Mouse (Mus musculus) mature B cell (primary cell): ENCODE measurements around the gene Ube2l6.
"Not testable (repeated sequence)": the region's sequence is repeated elsewhere in the genome, so short reads cannot be mapped to it uniquely, and the experiment has no call there.

Source experiments
- in situ Hi-C: fragments of 300-500 bp; cut with MboI; formaldehyde crosslinking; loops from 2 replicates; pipeline ENCODE4 v1.14.3; 2019

The Ube2l6 gene

GRCm38 (mm10) chr2:84793154-84793553 is 5.5 kb upstream of the Ube2l6 start:
- in situ Hi-C loops, result no loop called here

GRCm38 (mm10) chr2:84793871-84794270 is 4.8 kb upstream of the Ube2l6 start:
- in situ Hi-C loops, result no loop called here

GRCm38 (mm10) chr2:84797833-84798492 is 665 bp upstream of the Ube2l6 start:
- in situ Hi-C loops, result no loop called here

GRCm38 (mm10) chr2:84799041-84799561 is 473 bp downstream of the Ube2l6 start:
- in situ Hi-C loops, result no loop called here

GRCm38 (mm10) chr2:84800304-84800703 is 1.7 kb downstream of the Ube2l6 start:
- in situ Hi-C loops, result no loop called here

GRCm38 (mm10) chr2:84801223-84801622 is 2.6 kb downstream of the Ube2l6 start:
- in situ Hi-C loops, result not testable (repeated sequence)

- in situ Hi-C loops, result no loop called here
Observed at GRCm38 (mm10) chr2:84803963-84804362, 5.3 kb downstream of the Ube2l6 start.

- in situ Hi-C loops, result no loop called here
Observed at GRCm38 (mm10) chr2:84806546-84806945, 7.9 kb downstream of the Ube2l6 start.

GRCm38 (mm10) chr2:84809330-84809729 is 10.7 kb downstream of the Ube2l6 start:
- in situ Hi-C loops, result no loop called here

- in situ Hi-C loops, result no loop called here
Observed at GRCm38 (mm10) chr2:84810526-84810885, 11.9 kb downstream of the Ube2l6 start.

GRCm38 (mm10) chr2:84810886-84811577 is 12.4 kb downstream of the Ube2l6 start:
- in situ Hi-C loops, result no loop called here

GRCm38 (mm10) chr2:84811880-84812279 is 13.3 kb downstream of the Ube2l6 start:
- in situ Hi-C loops, result no loop called here

GRCm38 (mm10) chr2:84812676-84813075 is 14.0 kb downstream of the Ube2l6 start:
- in situ Hi-C loops, result no loop called here

GRCm38 (mm10) chr2:84819861-84820260 is 21.2 kb downstream of the Ube2l6 start:
- in situ Hi-C loops, result no loop called here

- in situ Hi-C loops, result no loop called here
Observed at GRCm38 (mm10) chr2:84822552-84822951, 23.9 kb downstream of the Ube2l6 start, which contains the start of gene Smtnl1. Smtnl1 (minus strand) TSS chr2:84822652.

- in situ Hi-C loops, result no loop called here
Observed at GRCm38 (mm10) chr2:84823237-84823636, 24.6 kb downstream of the Ube2l6 start.

- in situ Hi-C loops, result no loop called here
Observed at GRCm38 (mm10) chr2:84826488-84827282, 28.1 kb downstream of the Ube2l6 start, which contains the start of gene Timm10. Timm10 (plus strand) TSS chr2:84826997.

- in situ Hi-C loops, result no loop called here
Observed at GRCm38 (mm10) chr2:84827283-84827920, 28.8 kb downstream of the Ube2l6 start.

- in situ Hi-C loops, result loop anchor here (10.0 kb wide), 1 partner anchor 53 kb away; the partner anchor contains the start of gene Rtn4rl2
Observed at GRCm38 (mm10) chr2:84831666-84832391, 33.2 kb downstream of the Ube2l6 start.

GRCm38 (mm10) chr2:84837107-84837506 is 38.5 kb downstream of the Ube2l6 start:
- in situ Hi-C loops, result loop anchor here (10.0 kb wide), 1 partner anchor 48 kb away; the partner anchor contains the start of gene Rtn4rl2
